Comparison of ENCODE assay signal across 14 mouse cellular contexts in the genomic region with DNA sequence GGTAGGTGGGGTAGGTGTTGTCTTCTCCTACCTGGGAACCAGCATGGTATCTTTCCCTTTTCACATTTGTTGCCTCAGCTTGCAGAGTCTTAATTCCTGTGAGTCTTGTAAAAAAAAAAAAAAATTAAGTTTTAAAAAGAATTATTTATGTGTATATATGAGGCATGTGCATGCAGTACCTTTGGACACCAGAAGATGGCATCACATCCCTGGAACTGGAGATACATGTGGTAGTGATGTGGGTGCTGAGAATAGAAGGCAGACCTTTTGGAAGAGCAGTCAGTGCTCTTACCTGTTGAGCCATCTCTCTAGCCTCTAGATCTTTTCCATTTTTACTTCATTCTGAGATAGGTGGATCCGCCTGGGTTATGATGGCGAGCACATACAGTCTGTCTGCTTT. TPM values are rescaled to one million over a fixed set of nuclear protein-coding genes. Genes with fewer than 3 reads are reported as not detected.
A peak's percentile ranks its signal among the peaks of the same experiment; 100 is the strongest.
DNase-seq lines count a peak whose midpoint lies in the region; ATAC-seq and TF ChIP-seq lines count a peak whose summit lies in the region.
"Had no signal": no experiment of that assay in that cellular context is flagged by ENCODE, and none has a peak within 500 bp of the region (broad histone marks: within the 10 kb centered on the region; RNA-seq: fewer than 3 reads in every experiment).

No protein-coding gene starts in this region.

- no peak overlapping the region for H3K4me3 ChIP-seq in kidney, adult 2 months (ENCODE audit: insufficient read depth, low read depth, low read length)
- H3K4me3 ChIP-seq in midbrain, postnatal 0 days (ENCODE audit: low read depth, low read length), result no peak overlapping the region
- no peak overlapping the region for H3K4me3 ChIP-seq in midbrain, embryonic 16.5 days (ENCODE audit: low read depth, low read length)
- H3K4me3 ChIP-seq: heart, embryonic 10.5 days; liver, embryonic 13.5 days; neural tube, embryonic 13.5 days had no signal

- no peak overlapping the region for H3K27ac ChIP-seq in kidney, adult 2 months (ENCODE audit: insufficient read depth, low read depth, low read length)
- H3K27ac ChIP-seq in midbrain, postnatal 0 days (ENCODE audit: low read depth, low read length), result no peak overlapping the region
- H3K27ac ChIP-seq in midbrain, embryonic 16.5 days (ENCODE audit: low read length), result no peak overlapping the region
- H3K27ac ChIP-seq: heart, embryonic 10.5 days; liver, embryonic 13.5 days; neural tube, embryonic 13.5 days had no signal

- no peak for DNase-seq in kidney, adult 2 months
- no peak for DNase-seq in kidney, adult 18-20 months
- no peak for DNase-seq in midbrain, postnatal 0 days (ENCODE audit: low spot score)
- peak; percentile 60 for DNase-seq in ES-CJ7 (ENCODE audit: low read depth, low spot score)
- peak; percentile 57 for DNase-seq in splenic B cell, adult 2 months (ENCODE audit: low read depth, low spot score)
- DNase-seq in yolk sac, embryonic 10.5 days (ENCODE audit: low spot score), result no peak
- DNase-seq: adrenal gland, postnatal 36 days; kidney, postnatal 10 days; liver, embryonic 13.5 days; retina, postnatal 1 day had no signal

- H3K36me3 ChIP-seq in kidney, adult 2 months (ENCODE audit: control insufficient read depth, insufficient read depth, low read length), result peaks cover 1% of the 10 kb centered on the region
- H3K36me3 ChIP-seq in midbrain, postnatal 0 days (ENCODE audit: insufficient read depth, low read length), result peaks cover 49% of the 10 kb centered on the region
- peaks cover 28% of the 10 kb centered on the region for H3K36me3 ChIP-seq in midbrain, embryonic 16.5 days (ENCODE audit: control insufficient read depth, insufficient read depth, low read length)
- H3K36me3 ChIP-seq in splenic B cell, adult 2 months (ENCODE audit: control insufficient read depth, insufficient read depth, low read length, poor library complexity, severe bottlenecking), result peaks cover 6% of the 10 kb centered on the region

- no peaks in the 10 kb centered on the region for H3K9me3 ChIP-seq in midbrain, postnatal 0 days (ENCODE audit: low read length)
- H3K9me3 ChIP-seq in midbrain, embryonic 16.5 days (replicated peaks; ENCODE audit: control insufficient read depth, low read length, poor library complexity, severe bottlenecking), result no peaks in the 10 kb centered on the region
- H3K9me3 ChIP-seq: heart, embryonic 10.5 days; liver, embryonic 13.5 days; neural tube, embryonic 13.5 days had no signal

- TF ChIP-seq POLR2A in kidney, adult 2 months (IDR thresholded peaks at IDR 0.05; ENCODE audit: low read depth, low read length), result no peak

- H3K9ac ChIP-seq in midbrain, postnatal 0 days (replicated peaks; ENCODE audit: low read length, poor library complexity, severe bottlenecking), result no peak overlapping the region
- no peak overlapping the region for H3K9ac ChIP-seq in midbrain, embryonic 16.5 days (ENCODE audit: low read depth, low read length)
- H3K9ac ChIP-seq: liver, embryonic 13.5 days; neural tube, embryonic 13.5 days had no signal

- peaks cover 28% of the 10 kb centered on the region; the same call in 1 of the 2 replicates for H3K4me1 ChIP-seq in kidney, adult 2 months (ENCODE audit: control insufficient read depth, insufficient read depth, low read length)
- no peaks in the 10 kb centered on the region for H3K4me1 ChIP-seq in midbrain, postnatal 0 days (ENCODE audit: insufficient read depth, low read length)
- no peaks in the 10 kb centered on the region for H3K4me1 ChIP-seq in midbrain, embryonic 16.5 days (ENCODE audit: control insufficient read depth, insufficient read depth, low read length)

- no peaks in the 10 kb centered on the region for H3K27me3 ChIP-seq in kidney, adult 2 months (replicated peaks; ENCODE audit: control insufficient read depth, insufficient read depth, low read length)
- H3K27me3 ChIP-seq in midbrain, postnatal 0 days (ENCODE audit: insufficient read depth, low read length), result no peaks in the 10 kb centered on the region
- H3K27me3 ChIP-seq in midbrain, embryonic 16.5 days (ENCODE audit: control insufficient read depth, insufficient read depth, low read depth, low read length), result no peaks in the 10 kb centered on the region
- H3K27me3 ChIP-seq in splenic B cell, adult 2 months (ENCODE audit: control insufficient read depth, insufficient read depth, low read length, poor library complexity, severe bottlenecking), result no peaks in the 10 kb centered on the region
- H3K27me3 ChIP-seq: liver, embryonic 13.5 days; neural tube, embryonic 13.5 days had no signal

- no peak overlapping the region for H3K4me2 ChIP-seq in midbrain, postnatal 0 days (ENCODE audit: low read depth, low read length, poor library complexity, severe bottlenecking)
- H3K4me2 ChIP-seq in midbrain, embryonic 16.5 days (ENCODE audit: low read length), result no peak overlapping the region
- H3K4me2 ChIP-seq: liver, embryonic 13.5 days; midbrain, embryonic 11.5 days; neural tube, embryonic 13.5 days had no signal

- WGBS in kidney, adult 2 months, result 98% methylated on average over 2 of the region's 2 CpGs
- WGBS in midbrain, postnatal 0 days, result 100% methylated on average over 2 of the region's 2 CpGs
- WGBS in midbrain, embryonic 16.5 days, result 100% methylated on average over 2 of the region's 2 CpGs

- 0 out of 2 replicates have a peak, but pooled peaks have one; percentile 25 for TF ChIP-seq CTCF in kidney, adult 2 months (conservative IDR thresholded peaks at IDR 0.05; ENCODE audit: insufficient read depth, insufficient read length, low read depth, low read length)
- TF ChIP-seq CTCF in midbrain, postnatal 0 days (IDR thresholded peaks at IDR 0.05), result peak; percentile 69

- no peak for ATAC-seq in midbrain, postnatal 0 days (ENCODE audit: low FRiP score)
- ATAC-seq in midbrain, embryonic 16.5 days, result no peak

RNA-seq across cellular contexts. Expression of gene Mgrn1, which starts 23.7 kb away (rescaled TPM):
- 197 and 218 TPM in 2 replicates for polyA plus RNA-seq in kidney, adult 2 months (2012; rRNA removed)
- 199 and 221 TPM in 2 replicates for total RNA-seq in midbrain, postnatal 0 days (2014; rRNA removed)
- 117 and 127 TPM in 2 replicates for polyA plus RNA-seq in midbrain, postnatal 0 days (2015; fragmentation: Nextera tagmentation; extraction: Ambion mirVana)
- polyA plus RNA-seq in midbrain, embryonic 16.5 days (2015; fragmentation: Nextera tagmentation; extraction: Ambion mirVana), result 118 and 126 TPM in 2 replicates

RNA-seq across cellular contexts. Expression of gene Nudt16l1, which starts 28.8 kb away (rescaled TPM):
- 137 and 145 TPM in 2 replicates for polyA plus RNA-seq in kidney, adult 2 months (2012; rRNA removed)
- total RNA-seq in midbrain, postnatal 0 days (2014; rRNA removed), result 46.7 and 48.6 TPM in 2 replicates
- 103 and 117 TPM in 2 replicates for polyA plus RNA-seq in midbrain, postnatal 0 days (2015; fragmentation: Nextera tagmentation; extraction: Ambion mirVana)
- polyA plus RNA-seq in midbrain, embryonic 16.5 days (2015; fragmentation: Nextera tagmentation; extraction: Ambion mirVana), result 117 and 119 TPM in 2 replicates

RNA-seq across cellular contexts. Expression of gene Ubald1, which starts 29.6 kb away (rescaled TPM):
- 38.4 and 39.2 TPM in 2 replicates for polyA plus RNA-seq in kidney, adult 2 months (2012; rRNA removed)
- 30.3 and 35.0 TPM in 2 replicates for total RNA-seq in midbrain, postnatal 0 days (2014; rRNA removed)
- polyA plus RNA-seq in midbrain, postnatal 0 days (2015; fragmentation: Nextera tagmentation; extraction: Ambion mirVana), result 79.9 and 82.5 TPM in 2 replicates
- polyA plus RNA-seq in midbrain, embryonic 16.5 days (2015; fragmentation: Nextera tagmentation; extraction: Ambion mirVana), result 54.9 and 63.3 TPM in 2 replicates

RNA-seq across cellular contexts. Expression of gene Anks3, which starts 54.3 kb away (rescaled TPM):
- 50.7 and 61.1 TPM in 2 replicates for polyA plus RNA-seq in kidney, adult 2 months (2012; rRNA removed)
- total RNA-seq in midbrain, postnatal 0 days (2014; rRNA removed), result 36.7 and 62.2 TPM in 2 replicates
- 44.3 and 46.9 TPM in 2 replicates for polyA plus RNA-seq in midbrain, postnatal 0 days (2015; fragmentation: Nextera tagmentation; extraction: Ambion mirVana)
- 75.1 and 78.8 TPM in 2 replicates for polyA plus RNA-seq in midbrain, embryonic 16.5 days (2015; fragmentation: Nextera tagmentation; extraction: Ambion mirVana)

Comparison
In these comparisons a context has a peak if more than half of its experiments do, and no peak if none do; other contexts are left out.
1. DNase-seq: peak in ES-CJ7 (single experiment) and splenic B cell, adult 2 months (single experiment); none in kidney, adult 2 months (single experiment), kidney, adult 18-20 months (single experiment), midbrain, postnatal 0 days (single experiment) and yolk sac, embryonic 10.5 days (single experiment).